Mouse (Mus musculus): ENCODE data around the gene Ghrl. TPM values are rescaled to one million over a fixed set of nuclear protein-coding genes. Genes with fewer than 3 reads are reported as not detected.

The Ghrl gene
- polyA plus RNA-seq (2014; fragmentation: Illumina TruSeq; extraction: RNeasy Lipid Tissue Mini Kit (QIAGEN cat#74804); ENCODE audit: low read depth, low replicate concordance) = not detected

GRCm38 (mm10) chr6:113719878-113720277 lies at the start of gene Ghrl:
Ghrl (minus strand) TSS chr6:113719880.

GRCm38 (mm10) chr6:113740236-113741217 lies 20.8 kb upstream of the Ghrl start, which contains the start of gene Sec13:
Sec13 (minus strand) TSS chr6:113740743.

GRCm38 (mm10) chr6:113696582-113697221 lies 23.0 kb downstream of the Ghrl start, which contains the start of gene Tatdn2:
Tatdn2 (plus strand) TSS chr6:113697050.

Other genes with a start within 250 kb of the Ghrl start
- gene Il17rc, start 248.5 kb downstream of the Ghrl start, polyA plus RNA-seq (2014; fragmentation: Illumina TruSeq; extraction: RNeasy Lipid Tissue Mini Kit (QIAGEN cat#74804); ENCODE audit: low read depth, low replicate concordance) = 3.8 TPM
- gene Creld1, start 236.6 kb downstream of the Ghrl start, polyA plus RNA-seq (2014; fragmentation: Illumina TruSeq; extraction: RNeasy Lipid Tissue Mini Kit (QIAGEN cat#74804); ENCODE audit: low read depth, low replicate concordance) = 1.8 TPM
- not detected for gene Prrt3, start 217.9 kb downstream of the Ghrl start, polyA plus RNA-seq (2014; fragmentation: Illumina TruSeq; extraction: RNeasy Lipid Tissue Mini Kit (QIAGEN cat#74804); ENCODE audit: low read depth, low replicate concordance)
- gene Emc3, start 188.2 kb downstream of the Ghrl start, polyA plus RNA-seq (2014; fragmentation: Illumina TruSeq; extraction: RNeasy Lipid Tissue Mini Kit (QIAGEN cat#74804); ENCODE audit: low read depth, low replicate concordance) = 76.8 TPM
- gene Fancd2, start 188.2 kb downstream of the Ghrl start, polyA plus RNA-seq (2014; fragmentation: Illumina TruSeq; extraction: RNeasy Lipid Tissue Mini Kit (QIAGEN cat#74804); ENCODE audit: low read depth, low replicate concordance) = 2.5 TPM
- gene Fancd2os, start 119.2 kb downstream of the Ghrl start, polyA plus RNA-seq (2014; fragmentation: Illumina TruSeq; extraction: RNeasy Lipid Tissue Mini Kit (QIAGEN cat#74804); ENCODE audit: low read depth, low replicate concordance) = not detected
- gene Brk1, start 115.1 kb downstream of the Ghrl start, polyA plus RNA-seq (2014; fragmentation: Illumina TruSeq; extraction: RNeasy Lipid Tissue Mini Kit (QIAGEN cat#74804); ENCODE audit: low read depth, low replicate concordance) = 49.6 TPM
- 24.3 TPM for gene Vhl, start 95.9 kb downstream of the Ghrl start, polyA plus RNA-seq (2014; fragmentation: Illumina TruSeq; extraction: RNeasy Lipid Tissue Mini Kit (QIAGEN cat#74804); ENCODE audit: low read depth, low replicate concordance)
- 13.8 TPM for gene Irak2, start 81.4 kb downstream of the Ghrl start, polyA plus RNA-seq (2014; fragmentation: Illumina TruSeq; extraction: RNeasy Lipid Tissue Mini Kit (QIAGEN cat#74804); ENCODE audit: low read depth, low replicate concordance)
- 19.6 TPM for gene Tatdn2, start 22.8 kb downstream of the Ghrl start, polyA plus RNA-seq (2014; fragmentation: Illumina TruSeq; extraction: RNeasy Lipid Tissue Mini Kit (QIAGEN cat#74804); ENCODE audit: low read depth, low replicate concordance)
- gene Sec13, start 20.9 kb upstream of the Ghrl start, polyA plus RNA-seq (2014; fragmentation: Illumina TruSeq; extraction: RNeasy Lipid Tissue Mini Kit (QIAGEN cat#74804); ENCODE audit: low read depth, low replicate concordance) = 41.7 TPM